Mouse (Mus musculus) adrenal gland, postnatal 36 days (tissue): ENCODE data around the gene Tnfrsf17. TPM values are rescaled to one million over a fixed set of nuclear protein-coding genes. Genes with fewer than 3 reads are reported as not detected.
"Not testable (repeated sequence)": the region's sequence is repeated elsewhere in the genome, so short reads cannot be mapped to it uniquely, and the experiment has no call there.

Experiments used
- DNase-seq, 2 experiments: peaks; one replicate each; pipeline ENCODE4 v3.0.0; 2021; ENCODE audit warnings: mixed read lengths in 1 of 2
- long read RNA-seq, 2 experiments: library from polyadenylated mRNA; stranded (forward); transcript quantifications; one replicate each; pipeline ENCODE4 v2.0.0; 2021; ENCODE audit warnings: borderline sequencing depth in 2 of 2
- total RNA-seq, 2 experiments: library from RNA; stranded (reverse); gene quantifications; 2 replicates each; pipeline ENCODE4 v1.2.3; 2021

The Tnfrsf17 gene
- not detected for total RNA-seq
- long read RNA-seq, experiment 1 = 0 reads
- long read RNA-seq, experiment 2 = 0 reads

GRCm38 (mm10) chr16:11313512-11313911 is at the start of gene Tnfrsf17:
Gene Tnfrsf17, plus strand, starts transcription at chr16:11313812.
- DNase-seq = no peak

GRCm38 (mm10) chr16:11266556-11266955 is 47.1 kb upstream of the Tnfrsf17 start:
- DNase-seq = no peak

GRCm38 (mm10) chr16:11269808-11270207 is 43.8 kb upstream of the Tnfrsf17 start:
- no peak for DNase-seq

- DNase-seq = peak in 1 of 2 experiments; percentile 19
Observed at GRCm38 (mm10) chr16:11270642-11271041, 43.0 kb upstream of the Tnfrsf17 start.

GRCm38 (mm10) chr16:11271073-11271472 is 42.5 kb upstream of the Tnfrsf17 start:
- DNase-seq = no peak

- no peak for DNase-seq
Observed at GRCm38 (mm10) chr16:11276888-11277287, 36.7 kb upstream of the Tnfrsf17 start.

- DNase-seq = no peak
Observed at GRCm38 (mm10) chr16:11278778-11279177, 34.8 kb upstream of the Tnfrsf17 start.

- DNase-seq = no peak
Observed at GRCm38 (mm10) chr16:11282655-11283232, 30.9 kb upstream of the Tnfrsf17 start.

GRCm38 (mm10) chr16:11284881-11285280 is 28.7 kb upstream of the Tnfrsf17 start:
- DNase-seq = no peak

GRCm38 (mm10) chr16:11285949-11286348 is 27.7 kb upstream of the Tnfrsf17 start:
- no peak for DNase-seq

- not testable (repeated sequence) for DNase-seq
Observed at GRCm38 (mm10) chr16:11288873-11289272, 24.7 kb upstream of the Tnfrsf17 start.

- DNase-seq = not testable (repeated sequence)
Observed at GRCm38 (mm10) chr16:11295583-11295982, 18.0 kb upstream of the Tnfrsf17 start.

GRCm38 (mm10) chr16:11297700-11298099 is 15.9 kb upstream of the Tnfrsf17 start:
- DNase-seq = peak; percentile 30 to 49

- DNase-seq = no peak
Observed at GRCm38 (mm10) chr16:11303741-11304140, 9.9 kb upstream of the Tnfrsf17 start.

- no peak for DNase-seq
Observed at GRCm38 (mm10) chr16:11305531-11305930, 8.1 kb upstream of the Tnfrsf17 start.

GRCm38 (mm10) chr16:11315786-11316320 is 2.2 kb downstream of the Tnfrsf17 start:
- DNase-seq = no peak

- DNase-seq = no peak
Observed at GRCm38 (mm10) chr16:11316748-11317147, 3.1 kb downstream of the Tnfrsf17 start.

GRCm38 (mm10) chr16:11317324-11317723 is 3.7 kb downstream of the Tnfrsf17 start:
- DNase-seq = no peak

GRCm38 (mm10) chr16:11322409-11323323 is 9.1 kb downstream of the Tnfrsf17 start, which contains the start of gene Snx29:
Gene Snx29, plus strand, starts transcription at chr16:11322908.
- peak; percentile 99 for DNase-seq

GRCm38 (mm10) chr16:11323324-11324051 is 9.9 kb downstream of the Tnfrsf17 start:
- DNase-seq = peak; percentile 10 to 28

- DNase-seq = no peak
Observed at GRCm38 (mm10) chr16:11330081-11330800, 16.6 kb downstream of the Tnfrsf17 start.
